In the genomic region with DNA sequence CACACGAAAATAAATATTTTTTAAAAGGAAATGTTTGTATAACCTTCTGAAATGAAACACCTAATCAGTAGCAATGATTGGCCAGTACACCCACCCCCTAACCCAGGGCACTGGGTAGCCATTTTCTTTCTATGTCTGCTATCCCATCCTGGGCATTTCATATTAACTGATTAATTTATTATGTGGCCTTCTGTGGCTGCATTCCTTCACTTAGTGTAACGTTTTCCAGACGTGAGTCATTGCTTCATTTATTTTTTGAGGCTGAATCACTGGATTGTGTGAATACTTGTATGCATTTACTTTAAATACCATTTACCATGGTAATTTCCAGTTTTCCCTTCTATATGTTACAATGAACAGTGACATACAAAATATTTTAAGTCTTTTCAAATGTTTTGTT, we compare ENCODE assay signal across 1 mouse cellular context.
TF ChIP-seq lines count a peak whose summit lies in the region.

No protein-coding gene starts in this region.

TF ChIP-seq in myocyte, 11 proteins besides CTCF, POLR2A, EP300 and RAD21 (continued from another document):
- TF ChIP-seq SRF (IDR thresholded peaks at IDR 0.05; ENCODE audit: control insufficient read depth, insufficient read length, low read depth), result no peak
- TF ChIP-seq TCF3 (IDR thresholded peaks at IDR 0.05; ENCODE audit: insufficient read length, low read depth), result no peak
- no peak for TF ChIP-seq MYOD1 (IDR thresholded peaks at IDR 0.05; ENCODE audit: control insufficient read depth in 1 of 3, insufficient read length in 2 of 3, low read depth in 2 of 3)
- TF ChIP-seq E2F4 (IDR thresholded peaks at IDR 0.05; ENCODE audit: insufficient read depth), result no peak
- no peak for TF ChIP-seq REST (IDR thresholded peaks at IDR 0.05; ENCODE audit: insufficient read depth, insufficient read length)
- no peak for TF ChIP-seq USF1 (IDR thresholded peaks at IDR 0.05; ENCODE audit: low read depth)
- TF ChIP-seq MYOG (IDR thresholded peaks at IDR 0.05; ENCODE audit: control insufficient read depth in 1 of 3, insufficient read depth in 1 of 3, insufficient read length in 2 of 3, low read depth in 2 of 3), result no peak
- TF ChIP-seq MAX (IDR thresholded peaks at IDR 0.05; ENCODE audit: low read depth), result no peak
